Mouse (Mus musculus) CD4-positive naive resting alpha-beta T cell, adult 57 days (primary cell): Measurements from ENCODE around the gene Ceacam13. TPM values are rescaled to one million over a fixed set of nuclear protein-coding genes. Genes with fewer than 3 reads are reported as not detected.

Source experiments
- total RNA-seq: library from RNA; stranded (reverse); gene quantifications from one replicate; pipeline ENCODE4 v1.2.4, GENCODE M21; 2023

The Ceacam13 gene
- not detected for total RNA-seq

DNA sequence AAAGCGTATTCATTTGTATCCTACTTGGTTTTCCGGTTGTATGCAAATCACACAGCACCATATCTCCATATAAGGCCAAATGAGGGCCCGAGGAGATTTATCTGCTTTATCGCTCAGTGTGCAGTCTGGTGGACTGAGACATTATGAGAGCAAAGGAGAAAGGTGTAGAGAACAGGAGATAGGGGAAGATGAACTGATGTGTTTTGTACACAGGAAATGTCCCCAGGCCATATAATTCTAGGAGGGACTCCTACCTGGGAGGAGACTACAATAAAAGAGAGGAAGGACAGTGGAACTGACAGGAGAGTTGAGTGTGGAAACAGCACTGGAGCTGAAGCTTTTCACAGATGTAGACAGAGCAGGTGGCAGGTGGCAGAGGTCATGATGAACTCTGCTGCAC lies at the start of gene Ceacam13:
Gene Ceacam13 (plus strand): TSS at position 301 of the 400 bp plus-strand sequence.

DNA sequence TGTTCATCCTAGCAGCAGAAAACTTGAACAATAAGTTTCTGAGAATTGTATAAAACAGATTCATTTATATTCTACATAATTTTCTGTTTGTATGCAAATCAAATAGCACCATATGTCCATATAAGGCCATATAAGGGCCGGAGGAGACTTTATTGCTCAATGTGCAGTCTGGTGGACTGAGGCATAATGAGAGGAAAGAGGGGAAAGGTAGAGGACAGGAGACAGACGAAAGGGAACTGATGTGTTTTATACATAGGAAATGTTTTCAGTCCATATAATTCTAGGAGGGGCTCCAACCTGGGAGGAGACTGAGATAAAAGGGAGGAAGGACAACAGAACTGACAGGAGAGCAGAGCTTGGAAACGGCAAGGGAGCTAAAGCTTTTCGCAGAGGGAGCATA lies 37.9 kb upstream of the Ceacam13 start, which contains the start of gene Ceacam11:
Gene Ceacam11 (plus strand): TSS at position 301 of the 400 bp plus-strand sequence.

DNA sequence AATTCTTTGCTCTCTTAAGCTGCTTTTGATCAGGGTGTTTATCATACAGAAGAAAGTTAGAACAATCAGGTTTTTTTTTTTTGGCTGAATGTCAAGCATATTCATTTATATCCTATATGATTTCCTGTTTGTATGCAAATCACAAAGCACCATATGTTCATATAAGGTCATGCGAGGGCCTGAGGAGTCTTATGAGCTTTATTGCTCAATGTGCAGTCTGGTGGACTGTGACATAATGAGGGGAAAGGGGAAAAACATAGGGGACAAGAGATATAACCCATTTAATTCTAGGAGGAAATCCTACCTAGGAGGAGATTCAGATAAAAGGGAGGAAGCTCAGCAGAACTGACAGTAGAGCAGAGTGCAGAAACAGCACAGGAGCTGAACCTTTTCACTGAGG lies 55.9 kb downstream of the Ceacam13 start, which contains the start of gene Ceacam12:
Gene Ceacam12 (plus strand): TSS at position 301 of the 400 bp plus-strand sequence.

Other genes starting within 250 kb of the Ceacam13 start
- not detected for gene Ceacam14, start 197.3 kb upstream of the Ceacam13 start, total RNA-seq
- not detected for gene Gm5155, start 138.1 kb upstream of the Ceacam13 start, total RNA-seq
- gene Ceacam11, start 37.8 kb upstream of the Ceacam13 start, total RNA-seq = not detected
- not detected for gene Ceacam12, start 56.0 kb downstream of the Ceacam13 start, total RNA-seq
- not detected for gene Igfl3, start 166.6 kb downstream of the Ceacam13 start, total RNA-seq
- not detected for gene Mill1, start 235.5 kb downstream of the Ceacam13 start, total RNA-seq